In the genomic region with DNA sequence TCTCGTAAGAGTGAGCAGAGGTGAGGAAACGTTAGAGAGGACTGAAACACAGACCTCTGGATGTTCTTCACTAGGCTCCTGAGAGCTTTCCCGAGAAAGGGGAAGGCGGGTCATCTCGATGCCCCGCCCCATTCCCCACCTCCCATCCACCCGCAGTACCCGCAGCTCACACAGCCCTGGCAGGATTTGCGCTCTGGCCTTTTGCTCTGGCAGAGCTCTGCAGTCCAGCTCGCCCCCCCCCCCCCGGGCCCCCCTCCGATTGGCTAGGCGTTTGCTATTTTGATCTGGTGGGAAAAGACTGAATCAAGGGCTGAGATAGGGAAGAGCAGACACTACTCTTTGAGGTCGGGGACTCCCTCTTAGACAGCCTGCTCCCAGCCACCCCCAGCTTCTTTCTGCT, we compare ENCODE assay signal across 8 mouse cellular contexts.
A peak's percentile ranks its signal among the peaks of the same experiment; 100 is the strongest.
DNase-seq lines count a peak whose midpoint lies in the region; ATAC-seq and TF ChIP-seq lines count a peak whose summit lies in the region.

No protein-coding gene starts in this region.

- 3% methylated on average over 13 of the region's 14 CpGs for WGBS in liver, embryonic 12.5 days (ENCODE audit: insufficient replicate concordance)
- 4% methylated on average over 14 of the region's 14 CpGs for WGBS in intestine, postnatal 0 days
- 4% methylated on average over 14 of the region's 14 CpGs for WGBS in neural tube, embryonic 12.5 days

- no peaks in the 10 kb centered on the region for H3K36me3 ChIP-seq in liver, embryonic 12.5 days
- no peaks in the 10 kb centered on the region for H3K36me3 ChIP-seq in intestine, postnatal 0 days (ENCODE audit: control insufficient read depth, insufficient read depth)
- no peaks in the 10 kb centered on the region for H3K36me3 ChIP-seq in neural tube, embryonic 12.5 days

- TF ChIP-seq CTCF in cortical plate, adult 2 months (IDR thresholded peaks at IDR 0.05; ENCODE audit: extremely low read depth, insufficient read depth, low read length) = no peak
- TF ChIP-seq CTCF in intestine, postnatal 0 days (IDR thresholded peaks at IDR 0.05; ENCODE audit: low read depth) = no peak

- H3K27ac ChIP-seq in liver, embryonic 12.5 days = no peak overlapping the region
- no peak overlapping the region for H3K27ac ChIP-seq in cortical plate, adult 2 months (ENCODE audit: insufficient read depth, low read length)
- no peak overlapping the region for H3K27ac ChIP-seq in intestine, postnatal 0 days (ENCODE audit: low read depth, low read length)
- no peak overlapping the region for H3K27ac ChIP-seq in neural tube, embryonic 12.5 days

- H3K4me3 ChIP-seq in liver, embryonic 12.5 days = no peak overlapping the region
- peak overlapping the region; percentile 46 for H3K4me3 ChIP-seq in cortical plate, adult 2 months (ENCODE audit: insufficient read depth, low read length)
- H3K4me3 ChIP-seq in intestine, postnatal 0 days (ENCODE audit: low read depth, low read length) = peak overlapping the region; percentile 41; the same call in 1 of the 2 replicates
- peak overlapping the region; percentile 39 for H3K4me3 ChIP-seq in neural tube, embryonic 12.5 days

- no peak for TF ChIP-seq POLR2A in cortical plate, adult 2 months (IDR thresholded peaks at IDR 0.05; ENCODE audit: extremely low read depth, insufficient read depth, low read length)

- DNase-seq in liver = no peak
- DNase-seq in spleen, postnatal 4 days (ENCODE audit: low spot score in 2 of 2) = no peak
- DNase-seq in thymus, postnatal 0 days (ENCODE audit: low spot score) = no peak
- no peak for DNase-seq in spleen, postnatal 14 days (ENCODE audit: low spot score in 2 of 2)

- peak overlapping the region; percentile 16; the same call in 1 of the 2 replicates for H3K4me2 ChIP-seq in liver, embryonic 12.5 days
- peak overlapping the region; percentile 70 for H3K4me2 ChIP-seq in intestine, postnatal 0 days (replicated peaks; ENCODE audit: low read depth)
- H3K4me2 ChIP-seq in neural tube, embryonic 12.5 days (replicated peaks) = peak overlapping the region; percentile 72

- no peak for ATAC-seq in liver, embryonic 12.5 days
- ATAC-seq in intestine, postnatal 0 days = no peak
- ATAC-seq in neural tube, embryonic 12.5 days (ENCODE audit: low FRiP score, low read depth) = peak; percentile 31; the same call in 1 of the 2 replicates

- H3K27me3 ChIP-seq in liver, embryonic 12.5 days (replicated peaks) = peaks cover 76% of the 10 kb centered on the region
- peaks cover 37% of the 10 kb centered on the region for H3K27me3 ChIP-seq in intestine, postnatal 0 days (replicated peaks; ENCODE audit: control insufficient read depth, insufficient read depth, low read length)
- peaks cover 32% of the 10 kb centered on the region for H3K27me3 ChIP-seq in neural tube, embryonic 12.5 days (replicated peaks)

- H3K9ac ChIP-seq in liver, embryonic 12.5 days = no peak overlapping the region
- no peak overlapping the region for H3K9ac ChIP-seq in intestine, postnatal 0 days (ENCODE audit: low read depth, low read length)
- peak overlapping the region; percentile 66; the same call in 1 of the 2 replicates for H3K9ac ChIP-seq in neural tube, embryonic 12.5 days

- peaks cover 9% of the 10 kb centered on the region; the same call in 1 of the 2 replicates for H3K4me1 ChIP-seq in liver, embryonic 12.5 days
- H3K4me1 ChIP-seq in cortical plate, adult 2 months (ENCODE audit: control insufficient read depth, insufficient read depth, low read length) = peaks cover 4% of the 10 kb centered on the region
- peaks cover 3% of the 10 kb centered on the region; the same call in 1 of the 2 replicates for H3K4me1 ChIP-seq in intestine, postnatal 0 days (replicated peaks; ENCODE audit: control insufficient read depth, insufficient read depth, low read length)
- peaks cover 15% of the 10 kb centered on the region; the same call in 1 of the 2 replicates for H3K4me1 ChIP-seq in neural tube, embryonic 12.5 days

- no peaks in the 10 kb centered on the region for H3K9me3 ChIP-seq in liver, embryonic 12.5 days (replicated peaks)
- no peaks in the 10 kb centered on the region for H3K9me3 ChIP-seq in intestine, postnatal 0 days (ENCODE audit: control insufficient read depth)
- H3K9me3 ChIP-seq in neural tube, embryonic 12.5 days = no peaks in the 10 kb centered on the region

Comparison
In these comparisons a context has a peak if more than half of its experiments do, and no peak if none do; other contexts are left out.
1. H3K4me2 ChIP-seq: peak in every context shown above with its lines; median percentile 72 in neural tube, embryonic 12.5 days; 70 in intestine, postnatal 0 days; 16 in liver, embryonic 12.5 days.